Mouse (Mus musculus) intestine, postnatal 0 days (tissue): Measurements from ENCODE around the gene Prox2. TPM values are rescaled to one million over a fixed set of nuclear protein-coding genes. Genes with fewer than 3 reads are reported as not detected.

Experiments used
- ATAC-seq: fragments of 200-750 bp; cut with Nextera tagmentation; 2 replicates; pipeline ENCODE4 v1.8.0; 2017; ENCODE audit warnings: mild to moderate bottlenecking, moderate TSS enrichment, moderate library complexity
- H3K27ac ChIP-seq: fragments of 300-500 bp; sonication (generic); 2 replicates; pipeline ENCODE4 v1.5.1; 2014; ENCODE audit warnings: mild to moderate bottlenecking, low read depth, low read length, moderate library complexity
- H3K27me3 ChIP-seq: fragments of 300-500 bp; sonication (generic); replicated peaks from 2 replicates; pipeline ENCODE4 v1.6.1; 2014; ENCODE audit warnings: low read length, mixed read lengths; ENCODE audit not compliant: control insufficient read depth, insufficient read depth
- H3K36me3 ChIP-seq: fragments of 300-500 bp; sonication (generic); 2 replicates; pipeline ENCODE4 v1.6.1; 2014; ENCODE audit warnings: mild to moderate bottlenecking, moderate library complexity; ENCODE audit not compliant: control insufficient read depth, insufficient read depth
- H3K4me1 ChIP-seq: fragments of 300-500 bp; sonication (generic); replicated peaks from 2 replicates; pipeline ENCODE4 v1.6.1; 2014; ENCODE audit warnings: antibody characterized with exemption, low read length, mixed read lengths; ENCODE audit not compliant: control insufficient read depth, insufficient read depth
- H3K4me2 ChIP-seq: fragments of 300-500 bp; sonication (generic); replicated peaks from 2 replicates; pipeline ENCODE4 v1.6.1; 2014; ENCODE audit warnings: low read depth, mild to moderate bottlenecking, moderate library complexity
- H3K4me3 ChIP-seq: fragments of 300-500 bp; sonication (generic); 2 replicates; pipeline ENCODE4 v1.5.1; 2014; ENCODE audit warnings: low read depth, low read length
- H3K9ac ChIP-seq: fragments of 300-500 bp; sonication (generic); 2 replicates; pipeline ENCODE4 v1.6.1; 2014; ENCODE audit warnings: mild to moderate bottlenecking, low read depth, low read length
- H3K9me3 ChIP-seq: fragments of 300-500 bp; sonication (generic); 2 replicates; pipeline ENCODE4 v1.6.1; 2016; ENCODE audit warnings: mixed run types; ENCODE audit not compliant: control insufficient read depth
- CTCF ChIP-seq: sonication (generic); IDR thresholded peaks from 2 replicates; pipeline ENCODE4 v1.5.1; 2016; ENCODE audit warnings: low read depth, mild to moderate bottlenecking, control low read depth, antibody characterized with exemption, moderate library complexity
- WGBS: fragments of 180-500 bp; shearing (Covaris S2); extraction: QIAGEN DNeasy Blood & Tissue Kit; methylation state at CpG from one replicate; pipeline ENCODE4 v1.1.7; 2014; 5-methylcytosine and 5-hydroxymethylcytosine counted together
- polyA plus RNA-seq: library from polyadenylated mRNA; unstranded; fragments of >200 nt; fragmentation: Nextera tagmentation; extraction: Ambion mirVana; gene quantifications from 2 replicates; pipeline ENCODE4 v1.2.1, GENCODE M21; 2015

The Prox2 gene
- polyA plus RNA-seq, 1 experiment from 2014 or later = 0.99 TPM

- ATAC-seq = no peak
Measured at GRCm38 (mm10) chr12:85092214-85092613, 18.3 kb downstream of the Prox2 start.

GRCm38 (mm10) chr12:85091190-85091589 is 19.4 kb downstream of the Prox2 start:
- no peak for ATAC-seq
- 83% methylated on average over 3 of the region's 3 CpGs for WGBS

More at GRCm38 (mm10) chr12:85092214-85092613, 18.3 kb downstream of the Prox2 start:
- no peaks in the 10 kb centered on the region for H3K9me3 ChIP-seq
- H3K4me1 ChIP-seq = no peaks in the 10 kb centered on the region
- H3K27ac ChIP-seq = no peak overlapping the region
- H3K4me2 ChIP-seq = no peak overlapping the region
- no peaks in the 10 kb centered on the region for H3K27me3 ChIP-seq
- TF ChIP-seq CTCF = peak; percentile 79
- no peak overlapping the region for H3K4me3 ChIP-seq
- whole genome bisulfite sequencing = 5% methylated on average over 3 of the region's 3 CpGs
- no peak overlapping the region for H3K9ac ChIP-seq
- H3K36me3 ChIP-seq = peaks cover under 1% of the 10 kb centered on the region

GRCm38 (mm10) chr12:85087845-85088244 is 22.7 kb downstream of the Prox2 start:
- no peak overlapping the region for H3K4me3 ChIP-seq
- no peaks in the 10 kb centered on the region for H3K27me3 ChIP-seq
- H3K9ac ChIP-seq = no peak overlapping the region
- no peak overlapping the region for H3K4me2 ChIP-seq
- WGBS = 93% methylated on average over 12 of the region's 12 CpGs
- H3K4me1 ChIP-seq = no peaks in the 10 kb centered on the region
- no peaks in the 10 kb centered on the region for H3K9me3 ChIP-seq
- TF ChIP-seq CTCF = no peak
- no peak overlapping the region for H3K27ac ChIP-seq
- no peak for ATAC-seq
- H3K36me3 ChIP-seq = peaks cover 4% of the 10 kb centered on the region

More at GRCm38 (mm10) chr12:85091190-85091589, 19.4 kb downstream of the Prox2 start:
- no peaks in the 10 kb centered on the region for H3K4me1 ChIP-seq
- H3K9me3 ChIP-seq = no peaks in the 10 kb centered on the region
- TF ChIP-seq CTCF = no peak
- no peak overlapping the region for H3K4me2 ChIP-seq
- H3K27me3 ChIP-seq = no peaks in the 10 kb centered on the region
- no peak overlapping the region for H3K4me3 ChIP-seq
- H3K36me3 ChIP-seq = peaks cover 4% of the 10 kb centered on the region
- H3K9ac ChIP-seq = no peak overlapping the region
- H3K27ac ChIP-seq = no peak overlapping the region

GRCm38 (mm10) chr12:85084941-85085340 is 25.6 kb downstream of the Prox2 start:
- TF ChIP-seq CTCF = no peak
- H3K4me1 ChIP-seq = no peaks in the 10 kb centered on the region
- no peak overlapping the region for H3K27ac ChIP-seq
- no peak overlapping the region for H3K9ac ChIP-seq
- no peaks in the 10 kb centered on the region for H3K9me3 ChIP-seq
- no peaks in the 10 kb centered on the region for H3K27me3 ChIP-seq
- no peak overlapping the region for H3K4me2 ChIP-seq
- no peak overlapping the region for H3K4me3 ChIP-seq
- WGBS = 76% methylated on average over 4 of the region's 4 CpGs
- ATAC-seq = no peak
- H3K36me3 ChIP-seq = peaks cover 4% of the 10 kb centered on the region

GRCm38 (mm10) chr12:85084257-85084656 is 26.3 kb downstream of the Prox2 start:
- Histone ChIP-seq H3K27me3 (no peaks in the 10 kb centered on the region), H3K4me2 (no peak overlapping the region), H3K4me1 (no peaks in the 10 kb centered on the region), H3K27ac (no peak overlapping the region), H3K9me3 (no peaks in the 10 kb centered on the region), H3K9ac (no peak overlapping the region), H3K4me3 (no peak overlapping the region), H3K36me3 (peaks cover 4% of the 10 kb centered on the region)
- ATAC-seq = no peak
- no peak for TF ChIP-seq CTCF
- 51% methylated on average over 2 of the region's 2 CpGs for WGBS

- Histone ChIP-seq H3K9me3 (no peaks in the 10 kb centered on the region), H3K36me3 (peaks cover 10% of the 10 kb centered on the region; the same call in 1 of the 2 replicates), H3K4me1 (no peaks in the 10 kb centered on the region), H3K27ac (no peak overlapping the region), H3K4me2 (no peak overlapping the region), H3K9ac (no peak overlapping the region), H3K27me3 (no peaks in the 10 kb centered on the region), H3K4me3 (no peak overlapping the region)
- no peak for ATAC-seq
- 84% methylated on average over 3 of the region's 3 CpGs for WGBS
- no peak for TF ChIP-seq CTCF
Measured at GRCm38 (mm10) chr12:85077100-85077499, 33.5 kb downstream of the Prox2 start.

- ATAC-seq = no peak
- H3K36me3 ChIP-seq = peaks cover 23% of the 10 kb centered on the region
Measured at GRCm38 (mm10) chr12:85071043-85071442, 39.5 kb downstream of the Prox2 start.

More at GRCm38 (mm10) chr12:85071043-85071442, 39.5 kb downstream of the Prox2 start:
- H3K4me3 ChIP-seq = no peak overlapping the region
- H3K27ac ChIP-seq = no peak overlapping the region
- TF ChIP-seq CTCF = no peak
- no peaks in the 10 kb centered on the region for H3K4me1 ChIP-seq
- H3K9ac ChIP-seq = no peak overlapping the region
- H3K27me3 ChIP-seq = no peaks in the 10 kb centered on the region
- no peaks in the 10 kb centered on the region for H3K9me3 ChIP-seq
- H3K4me2 ChIP-seq = no peak overlapping the region
